Mouse (Mus musculus): ENCODE results near the gene Phf20.
"Not testable (repeated sequence)": the region's sequence is repeated elsewhere in the genome, so short reads cannot be mapped to it uniquely, and the experiment has no call there.

Phf20 gene

DNA sequence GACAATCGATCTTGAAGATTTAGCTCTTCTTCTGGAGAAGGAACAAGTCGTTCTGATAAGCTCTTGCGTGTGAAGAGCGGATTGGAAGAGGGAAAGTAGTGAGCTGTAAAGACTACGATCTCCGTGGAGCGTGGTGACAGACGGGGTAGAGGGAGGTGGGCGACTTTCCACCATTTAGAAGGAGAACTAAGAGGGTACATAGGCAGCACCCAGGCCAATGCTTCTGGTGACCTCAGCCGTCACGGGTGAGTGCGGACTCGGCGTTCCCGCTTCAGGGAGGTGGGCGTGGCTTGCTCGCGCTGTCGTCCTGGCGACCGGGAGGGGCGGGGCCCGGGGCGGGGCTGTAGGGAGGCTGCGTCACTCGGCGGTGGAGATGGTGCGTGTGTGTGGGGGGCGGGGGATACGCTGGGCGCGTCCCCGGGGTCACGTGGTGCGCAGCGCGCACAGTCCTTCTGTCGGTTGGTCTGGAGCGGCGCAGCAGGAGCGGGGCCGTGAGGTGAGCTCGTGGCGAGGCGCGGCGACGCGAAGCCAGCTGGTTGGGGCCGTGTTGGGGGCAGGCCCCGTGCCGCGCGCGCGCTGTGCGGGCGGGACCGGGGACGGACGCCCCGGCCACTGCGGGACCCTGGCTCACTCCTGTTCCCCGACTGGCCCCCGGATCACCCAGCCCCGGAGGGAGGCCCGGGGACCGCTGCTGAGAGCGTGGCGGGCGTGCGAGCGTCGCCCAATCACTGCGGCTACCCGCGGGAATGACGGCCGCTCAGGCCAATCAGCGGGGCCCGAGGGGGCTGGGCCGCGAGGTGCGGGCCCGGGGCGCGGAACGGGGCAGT lies at the start of gene Phf20:
TSS of gene Phf20 (plus strand) at position 165 of the 827 bp plus-strand sequence.
- peak; percentile 99 to 100 for DNase-seq

DNA sequence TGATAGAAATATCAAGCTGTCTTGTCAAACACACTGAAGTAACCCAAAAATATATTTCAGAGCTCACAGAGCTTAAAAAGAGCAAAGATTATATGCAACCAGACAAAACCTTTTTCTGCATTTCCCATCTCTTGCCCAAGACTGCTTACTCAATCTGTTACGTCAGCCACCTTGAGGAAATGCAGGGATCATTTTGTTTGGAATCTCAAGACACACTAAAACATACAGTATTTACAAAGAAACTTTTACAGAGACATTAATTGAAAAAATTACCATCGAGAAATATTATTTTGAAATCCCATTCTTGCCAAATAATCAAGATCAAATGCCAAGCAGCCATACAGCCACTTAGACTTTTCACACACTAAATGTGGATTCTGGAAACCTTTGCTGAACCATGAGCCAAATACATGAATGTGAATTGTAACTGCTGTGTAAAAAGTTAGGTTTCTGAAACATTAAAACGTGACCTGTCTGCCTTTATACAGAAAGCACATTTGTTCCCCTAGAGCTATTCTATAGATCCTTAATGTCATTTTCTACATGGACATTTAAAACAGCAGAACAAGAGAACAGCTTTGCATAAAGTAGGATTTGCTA lies 48.9 kb upstream of the Phf20 start:
- DNase-seq, result no peak

DNA sequence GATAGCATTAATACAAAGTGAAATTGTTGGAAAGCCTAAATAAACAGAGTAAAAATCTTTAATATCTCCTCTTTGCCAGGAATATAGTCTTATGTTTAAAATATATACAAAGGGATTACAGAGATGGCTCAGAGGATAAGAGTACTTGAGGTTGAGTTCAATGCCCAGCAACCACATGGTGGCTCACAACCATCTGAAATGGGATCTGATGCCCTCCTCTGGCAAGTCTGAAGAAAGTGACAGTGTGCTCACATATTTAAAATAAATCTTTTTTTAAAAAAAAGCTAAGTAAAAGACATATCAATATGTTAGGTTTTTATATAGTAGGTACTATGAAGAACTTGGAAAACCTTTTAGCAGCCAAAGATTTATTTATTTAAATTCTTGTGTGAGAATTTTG lies 44.7 kb upstream of the Phf20 start:
- no peak for DNase-seq

DNA sequence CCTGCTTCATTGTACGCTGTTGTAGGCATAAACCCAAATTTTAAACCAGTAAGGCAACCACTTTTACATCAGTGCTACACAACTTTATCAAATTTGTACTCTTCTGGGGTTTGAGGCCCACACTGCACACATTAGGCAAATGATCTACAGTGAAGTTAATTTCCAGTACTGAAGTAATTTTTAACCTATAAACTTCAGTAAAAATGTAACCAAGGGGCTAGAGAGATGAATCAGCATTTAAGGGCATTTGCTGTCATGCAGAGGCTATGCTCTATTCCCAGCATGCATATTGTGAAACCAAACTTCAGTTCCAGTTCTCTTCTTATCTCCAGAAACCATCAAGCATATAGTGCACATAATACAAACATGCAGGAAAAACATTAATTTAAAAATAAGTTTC lies 30.8 kb upstream of the Phf20 start:
- DNase-seq, result no peak

- no peak for DNase-seq
These were observed 29.7 kb upstream of the Phf20 start for GRCm38 (mm10) chr2:156166557-156166956.

- no peak for DNase-seq
These were observed 19.2 kb upstream of the Phf20 start for GRCm38 (mm10) chr2:156177079-156177478.

- DNase-seq, result peak in 1 of 2 experiments; percentile 8
These were observed 18.6 kb upstream of the Phf20 start for GRCm38 (mm10) chr2:156177651-156178050.

DNA sequence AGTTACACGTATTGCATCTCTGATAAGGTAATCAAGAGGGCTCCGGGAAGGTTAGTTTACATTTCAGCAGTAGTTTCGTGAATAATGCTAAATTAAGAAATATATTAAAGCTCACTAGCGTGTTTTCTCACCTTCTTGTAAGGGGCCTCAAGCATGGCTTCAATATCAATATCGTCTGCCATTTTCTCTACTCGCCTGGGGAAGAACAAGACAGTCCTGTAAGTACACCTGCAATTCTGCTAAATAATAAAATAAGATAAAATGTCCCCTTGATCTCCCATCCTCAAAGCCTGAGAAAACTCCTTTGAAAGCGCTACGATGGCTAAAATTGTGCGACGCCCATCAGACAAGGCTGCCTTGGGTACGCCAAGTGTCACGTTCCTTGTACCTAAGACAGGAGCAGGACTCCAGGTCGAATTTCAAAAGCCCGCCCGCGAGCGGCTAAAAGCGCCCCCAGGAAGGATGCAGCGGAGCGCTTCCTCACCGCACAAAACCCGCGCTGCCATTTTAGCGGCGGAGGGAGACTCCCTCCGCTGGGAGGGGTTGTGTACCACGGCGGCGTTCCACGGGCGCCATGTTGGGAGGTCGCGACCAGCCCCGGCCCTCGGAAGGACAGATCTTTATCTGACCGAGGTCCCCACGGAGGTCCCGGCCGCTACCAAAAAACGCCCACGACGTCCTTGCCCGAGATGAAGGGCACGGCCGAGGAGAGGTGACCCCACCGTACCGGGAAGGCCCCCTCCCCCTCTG lies 17.0 kb upstream of the Phf20 start:
- DNase-seq, result peak; percentile 85 to 92

DNA sequence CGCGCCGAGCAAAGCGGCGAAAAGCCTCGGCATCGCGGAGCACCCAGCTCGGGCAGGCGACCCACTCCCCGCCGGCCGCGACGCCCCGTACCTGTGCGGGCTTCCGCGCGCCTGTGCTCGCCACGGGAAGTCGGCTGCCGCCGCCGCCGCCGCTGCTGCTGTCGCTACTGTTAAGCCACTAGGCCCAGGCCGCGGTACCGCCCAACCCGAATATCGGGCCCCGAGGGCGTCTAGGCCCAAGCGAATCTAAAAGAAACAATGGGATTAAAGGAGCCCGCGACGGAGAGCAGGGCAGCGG lies 16.5 kb upstream of the Phf20 start:
- no peak for DNase-seq

- peak; percentile 100 for DNase-seq
These were observed 16.0 kb upstream of the Phf20 start, which contains the start of gene Rbm39 for GRCm38 (mm10) chr2:156180094-156180821. Gene Rbm39, minus strand, starts transcription at chr2:156180238.

DNA sequence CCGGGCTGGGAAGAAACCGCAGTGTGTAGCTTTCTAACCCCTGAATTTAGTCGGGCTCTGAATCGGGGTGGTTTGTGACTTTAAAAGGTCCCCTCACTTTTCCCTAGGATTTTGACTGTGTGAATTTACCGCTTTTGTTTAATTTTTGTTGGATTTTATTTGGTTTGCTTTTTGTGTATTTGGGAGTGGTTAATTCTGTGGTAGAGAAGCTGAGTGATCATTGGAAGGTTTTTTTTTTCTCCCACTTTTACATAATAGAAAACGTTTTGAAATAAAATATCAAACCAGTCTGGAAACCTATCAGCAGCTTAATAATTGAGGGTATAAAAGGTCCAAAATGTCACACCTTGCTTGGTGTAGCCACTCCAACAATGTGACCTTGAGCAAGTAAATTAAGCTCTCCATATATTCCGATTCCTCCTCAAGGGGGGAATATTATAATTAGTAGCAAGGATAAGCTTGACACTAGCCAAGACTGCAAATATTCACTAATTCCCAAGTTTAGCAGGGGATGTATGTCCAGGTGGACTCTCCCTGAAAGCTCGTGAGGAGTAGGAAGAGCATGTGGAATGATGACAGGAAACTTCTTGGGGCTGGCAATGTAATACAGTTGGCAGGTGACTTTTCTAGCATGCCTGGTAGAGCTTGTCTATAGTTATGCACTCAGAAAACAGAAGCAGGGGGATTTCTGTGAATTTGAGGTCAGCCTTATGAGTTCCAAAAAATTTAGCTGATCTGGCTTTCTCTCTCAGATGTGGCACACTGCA lies 15.3 kb upstream of the Phf20 start:
- DNase-seq, result no peak

DNA sequence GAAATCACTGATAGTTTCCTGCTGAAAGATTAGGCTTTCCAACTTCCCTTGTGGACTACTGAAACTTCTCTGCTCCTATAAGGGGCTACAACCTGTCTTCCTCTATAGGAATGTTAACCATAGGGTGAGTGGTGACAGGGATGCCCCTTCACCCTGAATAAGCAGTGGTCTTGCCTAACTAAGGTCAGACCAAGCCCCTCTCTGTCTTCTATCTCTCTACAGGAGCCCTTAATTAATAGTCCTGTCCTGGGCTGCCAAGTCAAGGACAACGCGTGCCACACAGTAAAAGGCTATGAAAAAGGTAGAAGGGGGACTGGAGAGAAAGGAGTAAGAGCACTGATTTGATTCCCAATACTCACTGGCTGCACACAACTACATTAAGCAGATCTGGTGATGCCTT lies 14.7 kb upstream of the Phf20 start:
- no peak for DNase-seq

- DNase-seq, result not testable (repeated sequence)
These were observed 7.0 kb upstream of the Phf20 start for GRCm38 (mm10) chr2:156189241-156189640.

DNA sequence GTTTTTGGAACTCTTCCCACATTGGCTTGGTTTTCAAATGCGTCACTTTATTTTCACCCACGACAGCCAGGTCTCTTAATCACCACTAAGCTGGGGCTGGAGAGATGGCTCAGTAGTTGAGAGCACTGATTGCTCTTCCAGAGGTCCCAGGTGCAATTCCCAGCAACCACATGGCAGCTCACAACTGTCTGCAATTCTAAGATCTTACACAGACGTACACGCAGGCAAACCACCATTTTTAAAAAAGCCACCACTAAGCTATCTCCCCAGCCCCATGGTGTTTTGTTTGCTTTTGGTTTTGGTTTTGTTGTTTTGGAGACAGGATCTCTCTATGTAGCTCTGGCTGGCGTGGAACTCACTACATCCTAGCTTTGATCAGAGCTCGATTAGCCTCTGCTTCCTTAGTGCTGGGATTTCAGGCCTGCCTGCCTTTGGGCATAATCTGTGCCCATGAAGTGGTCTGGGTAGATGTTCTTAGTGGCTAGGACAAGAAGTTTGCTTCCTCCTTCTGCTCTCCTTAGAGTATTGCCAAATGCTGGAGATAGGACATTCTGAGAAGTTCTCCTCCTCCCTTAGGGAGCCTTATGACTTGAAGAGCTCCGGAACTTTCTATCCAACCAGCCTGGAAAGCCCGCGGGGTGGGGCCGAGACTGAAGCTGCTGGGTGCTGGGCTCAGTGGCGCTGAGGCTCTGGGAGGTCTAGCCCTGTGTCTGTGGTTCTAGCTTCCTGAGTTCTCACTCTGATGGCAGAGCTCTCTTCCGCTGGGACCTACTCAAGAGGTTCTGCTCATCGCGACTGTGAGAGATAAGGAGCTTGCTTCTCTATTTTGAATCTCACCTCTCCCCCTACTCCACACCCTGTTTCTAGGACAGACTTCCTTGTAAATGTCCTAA lies 6.0 kb upstream of the Phf20 start:
- DNase-seq, result no peak

DNA sequence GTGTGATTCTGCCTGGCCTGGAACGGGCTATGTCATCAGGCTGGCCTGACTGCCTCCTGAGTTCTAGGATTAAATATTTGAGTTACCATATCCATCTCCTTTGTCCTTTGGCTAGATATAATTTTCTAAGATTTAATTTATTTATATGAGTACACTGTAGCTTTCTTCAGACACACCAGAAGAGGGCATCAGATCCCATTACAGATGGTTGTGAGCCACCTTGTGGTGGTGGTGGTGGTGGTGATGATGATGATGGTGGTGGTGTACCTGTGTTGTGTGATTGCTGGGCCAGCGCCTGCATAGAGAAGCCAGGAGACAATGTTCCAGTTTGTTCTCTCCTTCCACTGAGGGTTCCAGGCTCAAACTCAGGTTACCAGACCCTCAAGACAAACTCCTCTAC lies 4.7 kb upstream of the Phf20 start:
- DNase-seq, result no peak

- no peak for DNase-seq
These were observed 4.2 kb upstream of the Phf20 start for GRCm38 (mm10) chr2:156192068-156192467.

- DNase-seq, result no peak
These were observed 3.0 kb upstream of the Phf20 start for GRCm38 (mm10) chr2:156193066-156193862.

- DNase-seq, result no peak
These were observed 1.7 kb upstream of the Phf20 start for GRCm38 (mm10) chr2:156194571-156194970.

DNA sequence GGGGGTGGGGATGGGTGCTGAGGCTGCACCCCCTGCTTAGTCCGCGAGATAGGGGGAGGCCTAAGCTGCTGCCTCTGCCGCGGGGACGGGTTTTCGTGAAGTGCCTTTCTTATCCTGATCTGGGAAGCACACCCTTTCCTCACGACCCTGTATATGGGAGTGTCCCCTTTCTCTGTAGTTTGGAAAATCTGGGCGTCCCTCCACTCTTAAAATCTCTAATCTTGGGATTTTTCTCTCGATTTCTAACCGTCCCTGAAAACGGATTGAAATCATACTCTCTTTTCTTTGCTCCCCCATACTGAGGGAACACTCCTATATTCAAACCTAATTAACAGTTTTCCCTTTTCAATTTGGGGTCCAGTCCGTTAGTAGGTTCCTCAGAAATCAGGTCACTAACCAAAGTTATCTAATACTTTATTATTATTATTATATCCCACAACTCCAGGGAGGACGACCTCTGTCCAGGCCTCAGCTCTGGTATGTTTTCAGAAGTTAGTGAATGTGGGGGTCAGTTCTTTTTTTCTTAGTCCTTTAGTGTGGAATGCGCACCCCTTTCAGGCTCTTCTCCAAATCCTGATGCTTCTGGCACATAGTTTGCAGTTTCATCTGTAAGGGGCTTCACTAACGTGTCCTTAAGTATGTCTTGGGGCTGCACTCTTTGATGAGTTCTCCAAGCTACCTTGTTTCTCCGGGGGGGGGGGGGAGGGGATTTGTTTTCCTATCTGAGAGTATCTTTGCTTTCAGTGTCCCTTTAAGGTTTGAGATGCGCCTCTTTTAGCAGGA lies 1.1 kb downstream of the Phf20 start:
- DNase-seq, result no peak

DNA sequence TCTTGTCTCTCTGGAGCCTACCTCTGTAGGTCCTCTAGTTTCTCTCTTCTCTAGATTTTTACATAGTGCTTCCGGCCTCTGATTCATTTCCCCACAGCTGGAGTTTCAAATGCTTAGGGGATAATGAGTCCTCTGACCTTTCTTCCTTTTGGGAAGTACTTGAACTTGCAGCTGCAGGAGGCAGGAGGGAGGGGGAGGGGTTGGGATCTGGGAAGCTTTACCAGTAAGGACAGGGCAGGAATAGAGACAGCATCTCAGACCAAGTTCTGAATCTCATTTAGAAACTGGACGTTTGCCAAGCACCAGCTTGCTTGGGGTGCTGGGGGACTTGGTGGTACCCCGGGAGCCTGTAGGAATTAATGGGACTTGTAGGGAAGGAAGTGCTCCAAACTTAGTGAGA lies 3.7 kb downstream of the Phf20 start:
- peak; percentile 16 to 36 for DNase-seq

Data from kidney, postnatal 4 days (tissue).